Mouse (Mus musculus) testis, adult 2 months (tissue): ENCODE results near the gene Ythdf2. TPM values are rescaled to one million over a fixed set of nuclear protein-coding genes. Genes with fewer than 3 reads are reported as not detected.
A peak's percentile ranks its signal among the peaks of the same experiment; 100 is the strongest.

ENCODE experiments used
- H3K27ac ChIP-seq: fragments of 200-500 bp; 2 replicates; pipeline ENCODE4 v1.5.1; 2012; ENCODE audit warnings: low read depth, low read length; ENCODE audit not compliant: control insufficient read depth, insufficient read depth
- H3K27me3 ChIP-seq: fragments of 200-500 bp; 2 replicates; pipeline ENCODE4 v1.6.1; 2012; ENCODE audit warnings: mild to moderate bottlenecking, low read length, moderate library complexity; ENCODE audit not compliant: control insufficient read depth, insufficient read depth
- H3K36me3 ChIP-seq: fragments of 200-500 bp; 2 replicates; pipeline ENCODE4 v1.6.1; 2012; ENCODE audit warnings: mild to moderate bottlenecking, low read length; ENCODE audit not compliant: control insufficient read depth, insufficient read depth
- H3K4me1 ChIP-seq: fragments of 200-500 bp; 2 replicates; pipeline ENCODE4 v1.6.1; 2012; ENCODE audit warnings: low read length; ENCODE audit not compliant: control insufficient read depth, insufficient read depth
- H3K4me3 ChIP-seq: fragments of 200-500 bp; 2 replicates; pipeline ENCODE4 v1.5.1; 2012; ENCODE audit warnings: low read depth, mild to moderate bottlenecking, low read length, moderate library complexity, mixed read lengths; ENCODE audit not compliant: control insufficient read depth
- CTCF ChIP-seq: fragments of 200-500 bp; IDR thresholded peaks from 2 replicates; pipeline ENCODE4 v1.5.1; 2012; ENCODE audit warnings: low read depth, mild to moderate bottlenecking, inconsistent platforms, low read length, moderate library complexity; ENCODE audit not compliant: control insufficient read depth, insufficient read depth, insufficient replicate concordance
- POLR2A ChIP-seq: fragments of 200-500 bp; IDR thresholded peaks from 2 replicates; pipeline ENCODE4 v1.6.1; 2012; ENCODE audit warnings: low read depth, mild to moderate bottlenecking, inconsistent platforms, low read length, moderate library complexity; ENCODE audit not compliant: control insufficient read depth
- polyA plus RNA-seq: library from polyadenylated mRNA; depleted of rRNA; stranded (reverse); fragments of >200 nt; gene quantifications from 2 replicates; pipeline ENCODE4 v1.2.3, GENCODE M21; 2012; rRNA removed

The Ythdf2 gene
- polyA plus RNA-seq, result 11.9 and 14.5 TPM in 2 replicates

- no peaks in the 10 kb centered on the region for H3K27me3 ChIP-seq
- peaks cover 3% of the 10 kb centered on the region for H3K4me1 ChIP-seq
- TF ChIP-seq POLR2A (peak; percentile 79), CTCF (peak; percentile 79)
Observed at GRCm38 (mm10) chr4:132211953-132212734, at the start of gene Ythdf2. Gene Ythdf2 (minus strand): TSS chr4:132212303.

GRCm38 (mm10) chr4:132260404-132261379, 48.6 kb upstream of the Ythdf2 start:
- TF ChIP-seq POLR2A (no peak; the same call in none of the 2 replicates), CTCF (no peak)
- peak overlapping the region; percentile 94 for H3K27ac ChIP-seq
- no peaks in the 10 kb centered on the region for H3K36me3 ChIP-seq
- H3K27me3 ChIP-seq, result no peaks in the 10 kb centered on the region
- H3K4me3 ChIP-seq, result peak overlapping the region; percentile 97
- peaks cover 8% of the 10 kb centered on the region for H3K4me1 ChIP-seq

More at GRCm38 (mm10) chr4:132211953-132212734, at the start of gene Ythdf2:
- peak within 1 kb of the TSS; percentile 96 for H3K4me3 ChIP-seq
- peak within 1 kb of the TSS; percentile 94 for H3K27ac ChIP-seq
- H3K36me3 ChIP-seq, result no peaks in the 10 kb centered on the region

GRCm38 (mm10) chr4:132259248-132259647, 47.1 kb upstream of the Ythdf2 start:
- Histone ChIP-seq H3K4me1 (peaks cover 8% of the 10 kb centered on the region), H3K27me3 (no peaks in the 10 kb centered on the region), H3K27ac (no peak overlapping the region), H3K36me3 (no peaks in the 10 kb centered on the region), H3K4me3 (no peak overlapping the region)
- TF ChIP-seq CTCF (no peak), POLR2A (no peak)

GRCm38 (mm10) chr4:132256384-132256783, 44.3 kb upstream of the Ythdf2 start:
- Histone ChIP-seq H3K27ac (no peak overlapping the region), H3K4me1 (peaks cover 4% of the 10 kb centered on the region), H3K27me3 (no peaks in the 10 kb centered on the region), H3K36me3 (no peaks in the 10 kb centered on the region), H3K4me3 (no peak overlapping the region)
- TF ChIP-seq POLR2A (no peak), CTCF (no peak)

- H3K27ac ChIP-seq, result no peak overlapping the region
- no peak overlapping the region for H3K4me3 ChIP-seq
- H3K4me1 ChIP-seq, result no peaks in the 10 kb centered on the region
- no peaks in the 10 kb centered on the region for H3K36me3 ChIP-seq
- TF ChIP-seq CTCF (no peak), POLR2A (no peak)
- H3K27me3 ChIP-seq, result no peaks in the 10 kb centered on the region
Observed at GRCm38 (mm10) chr4:132254986-132255385, 42.9 kb upstream of the Ythdf2 start.

- no peaks in the 10 kb centered on the region for H3K4me1 ChIP-seq
- TF ChIP-seq CTCF (no peak), POLR2A (no peak)
- no peak overlapping the region for H3K27ac ChIP-seq
- no peaks in the 10 kb centered on the region for H3K27me3 ChIP-seq
- H3K4me3 ChIP-seq, result no peak overlapping the region
- H3K36me3 ChIP-seq, result no peaks in the 10 kb centered on the region
Observed at GRCm38 (mm10) chr4:132253622-132254021, 41.5 kb upstream of the Ythdf2 start.

GRCm38 (mm10) chr4:132253128-132253527, 41.0 kb upstream of the Ythdf2 start:
- Histone ChIP-seq H3K36me3 (no peaks in the 10 kb centered on the region), H3K27ac (no peak overlapping the region), H3K4me1 (no peaks in the 10 kb centered on the region), H3K4me3 (no peak overlapping the region), H3K27me3 (no peaks in the 10 kb centered on the region)
- TF ChIP-seq POLR2A (no peak), CTCF (no peak)
